20 mouse cellular contexts compared by ENCODE assay signal in genomic region chr14:19732097-19732496, GRCm38 (mm10). TPM values are rescaled to one million over a fixed set of nuclear protein-coding genes. Genes with fewer than 3 reads are reported as not detected.
"Had no signal": no experiment of that assay in that cellular context is flagged by ENCODE, and none has a peak within 500 bp of the region (broad histone marks: within the 10 kb centered on the region; RNA-seq: fewer than 3 reads in every experiment).

No protein-coding gene starts in this region.

- H3K4me2 ChIP-seq: liver, embryonic 13.5 days; liver, embryonic 15.5 days; lung, embryonic 15.5 days; midbrain, embryonic 12.5 days; neural tube, embryonic 12.5 days had no signal

- ATAC-seq: liver, postnatal 0 days; lung, postnatal 0 days; midbrain, embryonic 16.5 days had no signal

- H3K9me3 ChIP-seq: liver, embryonic 13.5 days; liver, embryonic 15.5 days; lung, embryonic 15.5 days; midbrain, embryonic 10.5 days; midbrain, embryonic 12.5 days; neural tube, embryonic 12.5 days had no signal

- H3K4me3 ChIP-seq: liver, embryonic 13.5 days; liver, embryonic 15.5 days; lung, embryonic 15.5 days; midbrain, embryonic 10.5 days; midbrain, embryonic 12.5 days; neural tube, embryonic 12.5 days had no signal

- H3K27me3 ChIP-seq: liver, embryonic 13.5 days; liver, embryonic 15.5 days; lung, embryonic 15.5 days; neural tube, embryonic 12.5 days had no signal

- H3K27ac ChIP-seq: liver, embryonic 13.5 days; macrophage; midbrain, embryonic 10.5 days; midbrain, embryonic 12.5 days; neural tube, embryonic 12.5 days had no signal

- H3K9ac ChIP-seq: liver, embryonic 13.5 days; liver, embryonic 15.5 days; liver, postnatal 0 days; lung, embryonic 15.5 days; midbrain, embryonic 12.5 days; neural tube, embryonic 12.5 days had no signal

- H3K36me3 ChIP-seq: liver, embryonic 15.5 days; lung, embryonic 15.5 days; midbrain, embryonic 10.5 days; midbrain, embryonic 12.5 days; neural tube, embryonic 12.5 days had no signal

- DNase-seq: liver, embryonic 13.5 days; liver, postnatal 0 days; lung, adult 2 months; lung, postnatal 14 days; lung, postnatal 36 days; midbrain, embryonic 14.5 days; right cerebral cortex, postnatal 14 days; spleen, adult 18-20 months; thymus, adult 18-20 months; thymus, postnatal 14 days; thymus, postnatal 36 days had no signal

- H3K4me1 ChIP-seq: midbrain, embryonic 12.5 days; neural tube, embryonic 12.5 days had no signal

RNA-seq across cellular contexts. Expression of gene Nid2, which starts 19.0 kb away (rescaled TPM):
- total RNA-seq: neutrophil, adult 5-6 weeks had no signal
